ENCODE assay signal across 12 mouse cellular contexts in the genomic region with DNA sequence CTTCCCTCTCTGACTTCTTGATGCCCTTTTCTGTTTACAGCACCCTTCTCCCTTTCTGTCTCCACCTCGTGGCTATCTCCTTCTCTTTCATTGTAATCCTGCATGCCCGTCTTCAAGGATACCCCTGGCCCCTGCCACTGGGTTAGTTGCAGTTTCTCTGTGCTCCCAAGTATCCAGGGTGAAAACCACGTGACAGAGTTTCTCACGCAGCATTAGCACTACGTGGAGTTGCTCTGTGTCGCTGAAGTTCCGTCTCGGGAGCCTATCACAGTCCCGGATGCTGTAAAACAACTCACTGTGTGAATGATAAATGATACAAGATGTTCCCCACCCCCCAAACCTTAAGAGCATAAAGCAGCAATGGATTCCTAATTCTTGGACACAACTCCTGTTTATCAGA. TPM values are rescaled to one million over a fixed set of nuclear protein-coding genes. Genes with fewer than 3 reads are reported as not detected.
DNase-seq lines count a peak whose midpoint lies in the region; ATAC-seq and TF ChIP-seq lines count a peak whose summit lies in the region.
"Had no signal": no experiment of that assay in that cellular context is flagged by ENCODE, and none has a peak within 500 bp of the region (broad histone marks: within the 10 kb centered on the region; RNA-seq: fewer than 3 reads in every experiment).

No protein-coding gene starts in this region.

- DNase-seq in kidney, postnatal 36 days = no peak
- DNase-seq in 3134 (ENCODE audit: extremely low read depth, insufficient read length, low spot score) (peak; percentile 9), ES-CJ7 (ENCODE audit: low read depth, low spot score) (peak; percentile 3)
- DNase-seq in gastrocnemius, adult 8-10 months (ENCODE audit: low spot score in 2 of 2) = no peak
- DNase-seq in frontal cortex, adult 2 months (ENCODE audit: extremely low spot score in 1 of 2, low spot score in 1 of 2) = no peak
- DNase-seq: kidney, adult 11 months had no signal

- peak overlapping the region; percentile 15; the same call in 1 of the 2 replicates for H3K4me2 ChIP-seq in kidney, embryonic 14.5 days (replicated peaks; ENCODE audit: low read depth, low read length)
- H3K4me2 ChIP-seq in intestine, postnatal 0 days (replicated peaks; ENCODE audit: low read depth) = peak overlapping the region; percentile 10; the same call in 1 of the 2 replicates

- no peak for ATAC-seq in kidney, embryonic 14.5 days (ENCODE audit: low FRiP score, low TSS enrichment)
- no peak for ATAC-seq in intestine, postnatal 0 days

- H3K27ac ChIP-seq in kidney, embryonic 14.5 days (ENCODE audit: low read depth, low read length) = no peak overlapping the region
- H3K27ac ChIP-seq in intestine, postnatal 0 days (ENCODE audit: low read depth, low read length) = no peak overlapping the region
- H3K27ac ChIP-seq: left cerebral cortex, adult 2 months; liver, embryonic 14.5 days had no signal

- 0 out of 2 replicates have a peak, but pooled peaks have one; percentile 8 for TF ChIP-seq CTCF in intestine, postnatal 0 days (IDR thresholded peaks at IDR 0.05; ENCODE audit: low read depth)

- no peaks in the 10 kb centered on the region for H3K36me3 ChIP-seq in kidney, embryonic 14.5 days (ENCODE audit: control insufficient read depth, insufficient read depth, low read length)
- H3K36me3 ChIP-seq in intestine, postnatal 0 days (ENCODE audit: control insufficient read depth, insufficient read depth) = no peaks in the 10 kb centered on the region
- H3K36me3 ChIP-seq: G1E had no signal

- no peak overlapping the region for H3K9ac ChIP-seq in kidney, embryonic 14.5 days (ENCODE audit: low read depth, low read length)
- H3K9ac ChIP-seq in intestine, postnatal 0 days (ENCODE audit: low read depth, low read length) = no peak overlapping the region
- H3K9ac ChIP-seq: liver, embryonic 14.5 days had no signal

- H3K27me3 ChIP-seq in kidney, embryonic 14.5 days (ENCODE audit: control insufficient read depth, insufficient read depth, low read length) = no peaks in the 10 kb centered on the region
- no peaks in the 10 kb centered on the region for H3K27me3 ChIP-seq in intestine, postnatal 0 days (replicated peaks; ENCODE audit: control insufficient read depth, insufficient read depth, low read length)

- H3K4me1 ChIP-seq in kidney, embryonic 14.5 days (ENCODE audit: control insufficient read depth, insufficient read depth, low read length) = no peaks in the 10 kb centered on the region
- no peaks in the 10 kb centered on the region for H3K4me1 ChIP-seq in intestine, postnatal 0 days (replicated peaks; ENCODE audit: control insufficient read depth, insufficient read depth, low read length)

- 19% methylated on average over 9 of the region's 9 CpGs for WGBS in kidney, embryonic 14.5 days
- 15% methylated on average over 9 of the region's 9 CpGs for WGBS in intestine, postnatal 0 days

- no peaks in the 10 kb centered on the region for H3K9me3 ChIP-seq in kidney, embryonic 14.5 days (ENCODE audit: control insufficient read depth, low read length)
- H3K9me3 ChIP-seq in intestine, postnatal 0 days (ENCODE audit: control insufficient read depth) = no peaks in the 10 kb centered on the region
- H3K9me3 ChIP-seq: G1E had no signal

- no peak overlapping the region for H3K4me3 ChIP-seq in kidney, embryonic 14.5 days (ENCODE audit: low read length)
- no peak overlapping the region for H3K4me3 ChIP-seq in intestine, postnatal 0 days (ENCODE audit: low read depth, low read length)
- H3K4me3 ChIP-seq: left cerebral cortex, adult 2 months had no signal

RNA-seq across cellular contexts. Expression of a gene that starts 26.9 kb away (rescaled TPM):
- 0.09 TPM in 1 of 2 replicates, not detected in the other for polyA plus RNA-seq in kidney, embryonic 14.5 days (2014; fragmentation: Nextera tagmentation; extraction: Ambion mirVana)
- polyA plus RNA-seq in intestine, postnatal 0 days (2015; fragmentation: Nextera tagmentation; extraction: Ambion mirVana) = not detected in 2 replicates
- under 1 TPM; 0.15 to 0.40 (median 0.23) TPM for total RNA-seq in gastrocnemius, adult 8-10 months (2022)
- 0.02 and 0.04 TPM in 2 replicates for polyA plus RNA-seq in frontal cortex, adult 2 months (2012; rRNA removed)
- polyA plus RNA-seq: G1E; small intestine, adult 2 months had no signal

Comparison
In these comparisons a context has a peak if more than half of its experiments do, and no peak if none do; other contexts are left out.
1. DNase-seq: peak in 3134 (single experiment) and ES-CJ7 (single experiment); none in kidney, postnatal 36 days (0 of 2), gastrocnemius, adult 8-10 months (0 of 2) and frontal cortex, adult 2 months (0 of 2).